Mouse (Mus musculus) hindbrain, embryonic 12.5 days (tissue): ENCODE results near the gene Pxn. TPM values are rescaled to one million over a fixed set of nuclear protein-coding genes. Genes with fewer than 3 reads are reported as not detected.
A peak's percentile ranks its signal among the peaks of the same experiment; 100 is the strongest.

Experiments used
- ATAC-seq: fragments of 200-750 bp; cut with Nextera tagmentation; 2 replicates; pipeline ENCODE4 v1.8.0; 2017; ENCODE audit warnings: moderate TSS enrichment; ENCODE audit not compliant: low FRiP score
- H3K27ac ChIP-seq: fragments of 300-500 bp; sonication (generic); 2 replicates; pipeline ENCODE4 v1.5.1; 2016; ENCODE audit warnings: mild to moderate bottlenecking
- H3K27me3 ChIP-seq: fragments of 300-500 bp; sonication (generic); 2 replicates; pipeline ENCODE4 v1.6.1; 2016; ENCODE audit warnings: mild to moderate bottlenecking
- H3K36me3 ChIP-seq: fragments of 300-500 bp; sonication (generic); 2 replicates; pipeline ENCODE4 v1.6.1; 2016; ENCODE audit warnings: mild to moderate bottlenecking
- H3K4me1 ChIP-seq: fragments of 300-500 bp; sonication (generic); 2 replicates; pipeline ENCODE4 v1.6.1; 2016
- H3K4me2 ChIP-seq: fragments of 300-500 bp; sonication (generic); replicated peaks from 2 replicates; pipeline ENCODE4 v1.6.1; 2016; ENCODE audit warnings: mild to moderate bottlenecking
- H3K4me3 ChIP-seq: fragments of 300-500 bp; sonication (generic); 2 replicates; pipeline ENCODE4 v1.5.1; 2016; ENCODE audit warnings: mild to moderate bottlenecking
- H3K9ac ChIP-seq: fragments of 300-500 bp; sonication (generic); 2 replicates; pipeline ENCODE4 v1.6.1; 2016; ENCODE audit warnings: mild to moderate bottlenecking, moderate library complexity
- H3K9me3 ChIP-seq: fragments of 300-500 bp; sonication (generic); replicated peaks from 2 replicates; pipeline ENCODE4 v1.6.1; 2016; ENCODE audit warnings: mild to moderate bottlenecking
- WGBS: fragments of 180-500 bp; shearing (Covaris S2); methylation state at CpG from one replicate; pipeline ENCODE4 v1.1.7; 2016; 5-methylcytosine and 5-hydroxymethylcytosine counted together
- polyA plus RNA-seq: library from polyadenylated mRNA; unstranded; fragments of >200 nt; fragmentation: Nextera tagmentation; extraction: Ambion mirVana; gene quantifications from 2 replicates; pipeline ENCODE4 v1.2.1, GENCODE M21; 2016

The Pxn gene
- polyA plus RNA-seq, 1 experiment from 2014 or later: 34.0 TPM

DNA sequence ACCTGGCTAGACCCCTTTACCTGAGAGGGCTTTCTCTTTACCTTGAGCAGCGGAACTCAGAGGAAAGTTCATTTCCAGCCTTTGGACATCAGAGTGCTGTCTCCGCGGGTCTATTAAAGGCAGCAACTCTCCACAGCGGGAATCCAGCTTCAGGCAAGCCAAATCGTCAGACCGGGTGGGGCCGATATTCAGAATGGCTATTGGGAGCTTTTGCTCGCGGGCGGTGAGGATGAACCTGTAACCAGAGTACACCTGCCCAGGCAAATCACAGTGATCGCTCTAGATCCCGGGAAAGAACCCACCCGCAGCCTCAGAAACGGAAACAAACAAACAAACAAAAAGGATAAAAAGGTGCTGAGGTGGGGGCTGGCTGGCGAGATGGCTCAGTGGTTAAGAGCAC is 26.9 kb upstream of the Pxn start:
- no peaks in the 10 kb centered on the region for H3K36me3 ChIP-seq
- H3K4me2 ChIP-seq: no peak overlapping the region
- H3K27me3 ChIP-seq: peaks cover 35% of the 10 kb centered on the region

DNA sequence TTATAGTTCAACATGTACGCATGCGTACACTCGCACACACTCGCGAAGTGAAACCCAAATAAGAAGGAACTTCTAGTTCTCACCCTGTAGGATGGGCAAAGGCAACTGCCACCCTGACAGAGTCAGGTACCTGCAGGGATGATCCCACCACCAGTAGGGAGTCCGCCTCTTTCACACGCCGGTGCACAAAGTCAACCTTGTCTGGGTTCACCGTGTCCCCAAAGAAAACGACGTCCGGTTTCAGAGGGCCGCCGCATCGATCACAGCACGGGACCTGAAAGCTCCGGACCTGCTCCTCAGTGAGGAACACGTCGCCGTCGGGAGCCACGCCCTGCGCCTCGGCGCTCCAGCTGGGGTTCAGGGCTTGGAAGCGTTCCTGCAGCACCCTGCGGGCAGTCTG is 26.4 kb upstream of the Pxn start:
- ATAC-seq: no peak
- Histone ChIP-seq H3K9ac (peak overlapping the region; percentile 43; the same call in 1 of the 2 replicates), H3K4me1 (peaks cover 31% of the 10 kb centered on the region), H3K9me3 (no peaks in the 10 kb centered on the region), H3K4me2 (peak overlapping the region; percentile 40), H3K27ac (no peak overlapping the region), H3K4me3 (peak overlapping the region; percentile 13; the same call in 1 of the 2 replicates), H3K27me3 (peaks cover 35% of the 10 kb centered on the region), H3K36me3 (no peaks in the 10 kb centered on the region)
- WGBS: 14% methylated on average over 27 of the region's 27 CpGs

More for the DNA sequence above, 26.9 kb upstream of the Pxn start:
- H3K9me3 ChIP-seq: no peaks in the 10 kb centered on the region
- H3K4me1 ChIP-seq: peaks cover 27% of the 10 kb centered on the region
- H3K27ac ChIP-seq: no peak overlapping the region
- H3K9ac ChIP-seq: no peak overlapping the region
- ATAC-seq: no peak
- no peak overlapping the region for H3K4me3 ChIP-seq
- 37% methylated on average over 15 of the region's 15 CpGs for WGBS

- WGBS: 26% methylated on average over 38 of the region's 38 CpGs
These were observed 23.8 kb upstream of the Pxn start for GRCm38 (mm10) chr5:115482390-115483265.

GRCm38 (mm10) chr5:115483385-115483784 is 23.1 kb upstream of the Pxn start:
- Histone ChIP-seq H3K36me3 (no peaks in the 10 kb centered on the region), H3K4me3 (no peak overlapping the region), H3K4me1 (peaks cover 24% of the 10 kb centered on the region), H3K9me3 (no peaks in the 10 kb centered on the region), H3K27me3 (peaks cover 38% of the 10 kb centered on the region), H3K27ac (no peak overlapping the region), H3K4me2 (peak overlapping the region; percentile 34; the same call in 1 of the 2 replicates), H3K9ac (no peak overlapping the region)
- no peak for ATAC-seq
- WGBS: 19% methylated on average over 6 of the region's 6 CpGs

More at GRCm38 (mm10) chr5:115482390-115483265, 23.8 kb upstream of the Pxn start:
- H3K9ac ChIP-seq: peak overlapping the region; percentile 38
- H3K27me3 ChIP-seq: peaks cover 38% of the 10 kb centered on the region
- H3K4me2 ChIP-seq: peak overlapping the region; percentile 34
- H3K27ac ChIP-seq: no peak overlapping the region
- no peak for ATAC-seq
- no peaks in the 10 kb centered on the region for H3K9me3 ChIP-seq
- no peaks in the 10 kb centered on the region for H3K36me3 ChIP-seq
- H3K4me1 ChIP-seq: peaks cover 24% of the 10 kb centered on the region
- H3K4me3 ChIP-seq: peak overlapping the region; percentile 14; the same call in 1 of the 2 replicates

DNA sequence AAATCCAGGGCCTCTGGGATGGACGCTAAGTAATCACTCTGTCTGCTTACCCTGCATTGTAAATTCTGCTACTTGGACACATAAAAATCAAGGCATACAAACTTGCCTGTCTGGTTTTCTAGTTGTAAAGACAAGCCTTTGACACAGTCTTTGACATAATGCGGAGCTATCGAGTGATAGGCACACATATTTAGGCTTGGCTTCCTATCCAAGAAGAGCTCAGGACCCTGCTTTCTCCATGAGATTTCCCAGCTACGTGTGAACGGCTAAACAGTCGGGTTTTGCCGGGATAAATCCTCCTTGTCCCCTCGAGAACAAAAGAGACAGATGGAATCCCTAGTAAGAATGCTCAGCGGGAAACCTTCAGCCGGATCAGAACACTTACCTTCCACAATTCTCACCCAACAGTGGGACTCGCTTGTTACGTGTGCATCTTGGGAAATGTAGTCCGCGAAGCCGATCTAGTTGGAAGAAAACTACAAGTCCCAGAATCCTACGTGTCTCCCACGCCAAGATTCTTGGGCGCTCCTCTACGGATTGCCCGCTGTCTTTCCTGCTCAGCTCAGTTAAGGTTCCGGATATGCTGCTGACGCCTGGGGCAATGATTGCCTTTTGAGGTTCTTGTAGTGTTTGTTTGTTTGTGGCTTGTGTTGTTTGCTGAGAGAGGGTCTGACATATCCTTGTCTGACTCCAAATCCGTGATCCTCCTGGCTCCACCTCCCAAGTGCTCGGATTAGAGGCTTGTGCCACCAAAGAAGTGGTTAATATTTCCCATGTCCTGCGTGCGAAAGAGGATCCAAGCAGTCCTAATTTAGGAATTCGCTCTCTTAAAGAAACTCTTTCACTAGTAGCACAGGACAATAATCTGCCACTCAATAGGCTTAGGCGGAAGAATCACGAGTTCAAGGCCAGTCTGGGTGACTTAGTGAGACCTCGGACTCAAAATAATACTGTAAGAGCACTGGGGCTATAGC is 22.2 kb upstream of the Pxn start, which contains the start of gene Sirt4:
Sirt4 (minus strand) TSS at position 779 of the 974 bp plus-strand sequence.
- Histone ChIP-seq H3K27me3 (peaks cover 37% of the 10 kb centered on the region), H3K9ac (peak within 1 kb of the TSS; percentile 71), H3K27ac (peak within 1 kb of the TSS; percentile 64), H3K4me1 (peaks cover 27% of the 10 kb centered on the region), H3K4me2 (peak within 1 kb of the TSS; percentile 64), H3K36me3 (no peaks in the 10 kb centered on the region), H3K9me3 (no peaks in the 10 kb centered on the region), H3K4me3 (peak within 1 kb of the TSS; percentile 40)
- peak; percentile 78 for ATAC-seq
- 9% methylated on average over 30 of the region's 30 CpGs for WGBS

DNA sequence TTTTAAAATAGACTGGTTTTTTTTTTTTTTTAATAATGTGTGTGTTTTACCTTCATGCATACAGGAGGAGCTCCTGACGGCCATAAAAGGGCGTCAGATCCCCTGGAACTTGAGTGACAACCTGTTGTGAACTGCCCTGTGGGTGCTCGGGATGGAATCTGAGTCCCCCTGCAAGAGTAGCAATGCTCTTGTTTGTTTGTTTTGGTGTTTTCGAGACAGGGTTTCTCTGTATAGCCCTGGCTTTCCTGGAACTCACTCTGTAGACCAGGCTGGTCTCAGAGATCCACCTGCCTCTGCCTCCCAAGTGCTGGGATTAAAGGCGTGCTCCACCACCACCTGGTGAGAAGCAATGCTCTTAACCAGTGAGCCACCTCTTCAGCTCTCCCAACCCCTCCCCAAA is 21.5 kb upstream of the Pxn start:
- Histone ChIP-seq H3K9ac (no peak overlapping the region), H3K4me3 (peak overlapping the region; percentile 40; the same call in 1 of the 2 replicates), H3K36me3 (no peaks in the 10 kb centered on the region), H3K4me2 (peak overlapping the region; percentile 64), H3K27ac (no peak overlapping the region), H3K9me3 (no peaks in the 10 kb centered on the region), H3K27me3 (peaks cover 30% of the 10 kb centered on the region), H3K4me1 (peaks cover 27% of the 10 kb centered on the region)
- ATAC-seq: no peak
- 65% methylated on average over 5 of the region's 5 CpGs for WGBS

DNA sequence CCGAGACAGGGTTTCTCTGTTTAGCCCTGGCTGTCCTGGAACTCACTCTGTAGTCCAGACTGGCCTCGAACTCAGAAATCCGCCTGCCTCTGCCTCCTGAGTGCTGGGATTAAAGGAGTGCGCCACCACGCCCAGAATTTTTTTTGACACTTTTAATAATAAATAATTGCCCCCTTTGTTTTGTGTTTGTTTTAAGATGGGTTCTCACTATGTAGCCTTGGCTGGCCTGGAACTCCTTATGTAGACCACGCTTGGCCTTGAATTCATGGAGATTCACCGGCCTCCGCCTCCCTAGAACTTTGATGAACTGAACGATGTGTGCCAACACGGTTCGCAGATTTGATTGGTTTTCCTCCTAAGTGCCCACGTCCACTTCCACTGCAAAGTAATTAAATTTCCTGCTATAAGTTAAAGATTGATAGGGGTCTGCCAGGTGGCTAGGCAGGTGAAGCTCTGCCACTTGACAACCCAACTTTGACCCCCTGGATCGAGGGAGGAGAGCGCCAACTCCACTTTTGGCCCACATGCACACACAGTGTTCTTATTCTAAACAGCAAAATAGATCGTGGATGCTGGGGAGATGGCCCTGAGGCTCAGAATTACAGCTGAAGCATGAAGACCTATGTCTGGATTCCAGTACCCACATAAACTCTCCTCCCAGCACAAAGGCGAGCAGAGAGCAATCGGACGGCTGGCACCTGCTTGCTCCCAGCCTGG is 20.8 kb upstream of the Pxn start:
- H3K4me3 ChIP-seq: no peak overlapping the region
- peaks cover 24% of the 10 kb centered on the region for H3K27me3 ChIP-seq
- no peak for ATAC-seq
- no peaks in the 10 kb centered on the region for H3K9me3 ChIP-seq
- H3K4me1 ChIP-seq: peaks cover 23% of the 10 kb centered on the region
- no peak overlapping the region for H3K27ac ChIP-seq
- no peaks in the 10 kb centered on the region for H3K36me3 ChIP-seq
- 87% methylated on average over 18 of the region's 18 CpGs for WGBS
- no peak overlapping the region for H3K9ac ChIP-seq
- no peak overlapping the region for H3K4me2 ChIP-seq

- H3K36me3 ChIP-seq: no peaks in the 10 kb centered on the region
These were observed 19.8 kb upstream of the Pxn start for GRCm38 (mm10) chr5:115486726-115487125.

GRCm38 (mm10) chr5:115487353-115487752 is 19.1 kb upstream of the Pxn start:
- WGBS: 87% methylated on average over 8 of the region's 8 CpGs
- Histone ChIP-seq H3K9me3 (no peaks in the 10 kb centered on the region), H3K9ac (no peak overlapping the region), H3K4me2 (no peak overlapping the region), H3K27me3 (peaks cover 8% of the 10 kb centered on the region), H3K4me1 (peaks cover 36% of the 10 kb centered on the region), H3K4me3 (no peak overlapping the region), H3K27ac (no peak overlapping the region), H3K36me3 (no peaks in the 10 kb centered on the region)
- no peak for ATAC-seq

More at GRCm38 (mm10) chr5:115486726-115487125, 19.8 kb upstream of the Pxn start:
- Histone ChIP-seq H3K4me2 (no peak overlapping the region), H3K4me1 (peaks cover 32% of the 10 kb centered on the region), H3K9ac (no peak overlapping the region), H3K27me3 (peaks cover 15% of the 10 kb centered on the region), H3K9me3 (no peaks in the 10 kb centered on the region), H3K4me3 (no peak overlapping the region), H3K27ac (no peak overlapping the region)
- 55% methylated on average over 4 of the region's 4 CpGs for WGBS
- no peak for ATAC-seq

- Histone ChIP-seq H3K4me3 (no peak overlapping the region; the same call in 1 of the 2 replicates), H3K27ac (no peak overlapping the region), H3K9me3 (no peaks in the 10 kb centered on the region), H3K4me1 (peaks cover 29% of the 10 kb centered on the region), H3K36me3 (no peaks in the 10 kb centered on the region), H3K4me2 (no peak overlapping the region), H3K9ac (no peak overlapping the region), H3K27me3 (peaks cover 3% of the 10 kb centered on the region; the same call in 1 of the 2 replicates)
- no peak for ATAC-seq
- WGBS: 74% methylated on average over 9 of the region's 9 CpGs
These were observed 18.4 kb upstream of the Pxn start for GRCm38 (mm10) chr5:115487942-115488580.
